Mouse (Mus musculus): ENCODE results near the gene Cdc27. TPM values are rescaled to one million over a fixed set of nuclear protein-coding genes. Genes with fewer than 3 reads are reported as not detected.

The Cdc27 gene
- polyA plus RNA-seq, 1 experiment from 2014 or later = 47.6 TPM

GRCm38 (mm10) chr11:104461551-104461950 is 88.9 kb downstream of the Cdc27 start:
- Histone ChIP-seq H3K4me2 (replicated peaks) (no peak overlapping the region), H3K27ac (no peak overlapping the region), H3K4me1 (no peaks in the 10 kb centered on the region; the same call in none of the 2 replicates), H3K4me3 (no peak overlapping the region), H3K9ac (no peak overlapping the region), H3K36me3 (peaks cover 8% of the 10 kb centered on the region; the same call in 1 of the 2 replicates), H3K27me3 (replicated peaks) (no peaks in the 10 kb centered on the region), H3K9me3 (no peaks in the 10 kb centered on the region)
- no peak for ATAC-seq (ENCODE audit: low FRiP score, low read depth)

GRCm38 (mm10) chr11:104459671-104460070 is 90.7 kb downstream of the Cdc27 start:
- WGBS = 98% methylated on average over 2 of the region's 2 CpGs
- Histone ChIP-seq H3K27me3 (replicated peaks) (no peaks in the 10 kb centered on the region), H3K9me3 (no peaks in the 10 kb centered on the region), H3K4me2 (replicated peaks) (no peak overlapping the region), H3K4me3 (no peak overlapping the region), H3K27ac (no peak overlapping the region), H3K9ac (no peak overlapping the region), H3K4me1 (no peaks in the 10 kb centered on the region; the same call in 1 of the 2 replicates), H3K36me3 (peaks cover 8% of the 10 kb centered on the region; the same call in 1 of the 2 replicates)
- no peak for ATAC-seq (ENCODE audit: low FRiP score, low read depth)

GRCm38 (mm10) chr11:104458507-104458906 is 91.9 kb downstream of the Cdc27 start:
- no peak overlapping the region for H3K4me2 ChIP-seq (replicated peaks)
- no peak overlapping the region for H3K4me3 ChIP-seq
- H3K9me3 ChIP-seq = no peaks in the 10 kb centered on the region
- H3K27me3 ChIP-seq (replicated peaks) = no peaks in the 10 kb centered on the region
- H3K4me1 ChIP-seq = no peaks in the 10 kb centered on the region
- no peak overlapping the region for H3K27ac ChIP-seq
- no peak overlapping the region for H3K9ac ChIP-seq
- ATAC-seq (ENCODE audit: low FRiP score, low read depth) = no peak
- peaks cover 5% of the 10 kb centered on the region; the same call in 1 of the 2 replicates for H3K36me3 ChIP-seq
- 76% methylated on average over 2 of the region's 2 CpGs for WGBS

Other genes with a start within 250 kb of the Cdc27 start
- 30.9 and 34.2 TPM in 2 replicates for gene Kansl1, start 81.8 kb downstream of the Cdc27 start, polyA plus RNA-seq (2016; fragmentation: Nextera tagmentation; extraction: Ambion mirVana)
- 13.7 and 21.7 TPM in 2 replicates for gene Myl4, start within 50 bp of the Cdc27 start, polyA plus RNA-seq (2016; fragmentation: Nextera tagmentation; extraction: Ambion mirVana)
- gene Itgb3, start 57.4 kb upstream of the Cdc27 start, polyA plus RNA-seq (2016; fragmentation: Nextera tagmentation; extraction: Ambion mirVana) = 3.1 and 3.7 TPM in 2 replicates
- 0.01 TPM in 1 of 2 replicates, not detected in the other for gene Gm11639, start 135.1 kb upstream of the Cdc27 start, polyA plus RNA-seq (2016; fragmentation: Nextera tagmentation; extraction: Ambion mirVana)